Mouse (Mus musculus) E14TG2a.4 (cell line): ENCODE results near the gene Ogn.

ENCODE experiments used
- CTCF ChIP-seq: conservative IDR thresholded peaks from 2 replicates; pipeline ENCODE4 v1.5.1; 2014; ENCODE audit warnings: low read length
- NANOG ChIP-seq: IDR thresholded peaks from 2 replicates; pipeline ENCODE4 v1.6.1; 2014; ENCODE audit warnings: borderline replicate concordance, low read length, mixed read lengths

DNA sequence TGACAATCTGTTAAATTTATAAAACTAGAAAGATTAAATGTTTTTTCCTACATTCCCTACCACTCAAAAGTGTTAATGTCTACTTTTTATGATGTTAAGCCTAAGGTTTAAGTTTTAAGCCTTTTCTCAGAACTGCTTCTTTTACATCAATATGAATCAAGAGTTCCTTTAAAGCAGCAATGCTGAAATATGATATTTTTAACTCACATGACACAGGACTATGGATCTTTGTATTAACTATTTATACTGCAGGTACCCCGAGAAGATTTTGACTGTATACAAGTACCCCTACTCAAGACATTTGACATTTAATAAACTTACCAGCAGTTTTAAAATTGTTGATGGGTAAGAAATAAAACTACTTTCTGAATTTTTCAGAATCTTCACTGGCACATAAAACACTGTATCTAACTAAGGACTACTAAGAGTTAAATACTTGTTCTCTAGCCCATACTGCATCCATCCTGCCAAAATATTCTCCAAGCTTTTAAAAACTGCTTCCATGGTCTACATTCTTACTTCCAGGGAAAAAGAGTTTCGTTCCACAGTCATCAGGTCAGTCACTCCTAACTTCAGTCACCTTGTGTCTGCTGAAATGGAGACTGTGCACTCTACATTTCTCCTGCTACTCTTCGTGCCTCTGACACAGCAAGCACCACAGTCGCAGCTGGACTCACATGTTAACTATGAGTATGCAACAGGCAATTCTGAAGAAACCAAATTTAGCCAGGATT lies 910 bp downstream of the Ogn start:
- TF ChIP-seq CTCF (no peak), NANOG (no peak)
